In genomic region chr9:42277162-42277561, GRCm38 (mm10) we compare ENCODE assay signal across 24 mouse cellular contexts.
"Had no signal": no experiment of that assay in that cellular context is flagged by ENCODE, and none has a peak within 500 bp of the region (broad histone marks: within the 10 kb centered on the region; RNA-seq: fewer than 3 reads in every experiment).

No protein-coding gene starts in this region.

- ATAC-seq: hindbrain, postnatal 0 days; intestine, embryonic 16.5 days had no signal

- H3K27ac ChIP-seq: hindbrain, embryonic 13.5 days; hindbrain, embryonic 15.5 days; hindbrain, postnatal 0 days; kidney, embryonic 15.5 days; kidney, postnatal 0 days; limb, embryonic 13.5 days; limb, embryonic 15.5 days; liver, embryonic 14.5 days had no signal

- DNase-seq: gastrocnemius, postnatal 14 days; gastrocnemius, postnatal 36 days; heart, adult 18-20 months; heart, postnatal 10 days; heart, postnatal 36 days; kidney, adult 11 months; kidney, adult 2 months; kidney, adult 9 months; kidney, postnatal 14 days; kidney, postnatal 36 days; layer of hippocampus, adult 9-11 months; layer of hippocampus, postnatal 36 days; left cerebral cortex, postnatal 4 days had no signal

- H3K9ac ChIP-seq: heart, embryonic 12.5 days; hindbrain, embryonic 13.5 days; hindbrain, embryonic 15.5 days; kidney, embryonic 15.5 days; limb, embryonic 13.5 days; limb, embryonic 15.5 days; liver, embryonic 14.5 days had no signal

- H3K27me3 ChIP-seq: heart, embryonic 12.5 days; hindbrain, embryonic 13.5 days; hindbrain, embryonic 15.5 days; kidney, embryonic 15.5 days; limb, embryonic 13.5 days; limb, embryonic 15.5 days had no signal

- H3K4me2 ChIP-seq: heart, embryonic 12.5 days; hindbrain, embryonic 13.5 days; hindbrain, embryonic 15.5 days; kidney, embryonic 15.5 days; limb, embryonic 13.5 days; limb, embryonic 15.5 days; liver, embryonic 11.5 days had no signal

- H3K4me3 ChIP-seq: heart, embryonic 12.5 days; hindbrain, embryonic 13.5 days; hindbrain, embryonic 15.5 days; kidney, embryonic 15.5 days; limb, embryonic 13.5 days; limb, embryonic 15.5 days had no signal

- H3K36me3 ChIP-seq: heart, embryonic 12.5 days; hindbrain, embryonic 13.5 days; hindbrain, embryonic 15.5 days; kidney, embryonic 15.5 days; limb, embryonic 13.5 days; limb, embryonic 15.5 days had no signal

- H3K9me3 ChIP-seq: heart, embryonic 12.5 days; hindbrain, embryonic 13.5 days; hindbrain, embryonic 15.5 days; kidney, embryonic 15.5 days; limb, embryonic 13.5 days; limb, embryonic 15.5 days had no signal

- H3K4me1 ChIP-seq: heart, embryonic 12.5 days; hindbrain, embryonic 13.5 days; hindbrain, embryonic 15.5 days; kidney, embryonic 15.5 days; limb, embryonic 13.5 days; limb, embryonic 15.5 days had no signal
